Mouse (Mus musculus) CH12.LX (cell line): ENCODE data around the gene Tradd. TPM values are rescaled to one million over a fixed set of nuclear protein-coding genes. Genes with fewer than 3 reads are reported as not detected.

Experiments
- DNase-seq: peaks from one replicate; pipeline ENCODE4 v3.0.0-alpha.2; 2013; ENCODE audit errors: extremely low read depth
- H3K27ac ChIP-seq: 2 replicates; pipeline ENCODE4 v1.5.1; 2012; ENCODE audit warnings: low read depth, mild to moderate bottlenecking, control low read depth, moderate library complexity; ENCODE audit not compliant: insufficient read depth
- H3K27me3 ChIP-seq: replicated peaks from 2 replicates; pipeline ENCODE3; 2012; ENCODE audit warnings: inconsistent platforms
- H3K36me3 ChIP-seq, 2 experiments: replicated peaks in 1 of 2; 2 replicates each; pipeline versions ENCODE3 to v1.6.1; 2012; ENCODE audit warnings: inconsistent platforms in 1 of 2, low read length in 1 of 2, mild to moderate bottlenecking in 1 of 2, mixed read lengths in 1 of 2, moderate library complexity in 1 of 2; ENCODE audit not compliant: control insufficient read depth in 1 of 2, insufficient read depth in 1 of 2
- H3K4me1 ChIP-seq, 2 experiments: 2 replicates each; pipeline ENCODE4 v1.6.1; 2012; ENCODE audit warnings: inconsistent platforms in 1 of 2, moderate library complexity in 1 of 2; ENCODE audit not compliant: insufficient read depth in 2 of 2, control insufficient read depth in 1 of 2
- H3K4me2 ChIP-seq: 2 replicates; pipeline ENCODE4 v1.6.1; 2012; ENCODE audit warnings: low read depth, mild to moderate bottlenecking, control low read depth; ENCODE audit not compliant: poor library complexity, insufficient read depth, severe bottlenecking
- H3K4me3 ChIP-seq, 3 experiments: fragments of 150-350 bp in 1 of 3; sonication (generic) in 1 of 3; replicated peaks in 1 of 3; 2 replicates each; pipeline versions ENCODE3 to v1.5.1; 2011 to 2012; ENCODE audit warnings: low read depth in 2 of 3, low read length in 2 of 3, mild to moderate bottlenecking in 2 of 3, moderate library complexity in 2 of 3, control low read depth in 1 of 3, improper control_type of control experiment in 1 of 3, inconsistent platforms in 1 of 3, mixed read lengths in 1 of 3; ENCODE audit not compliant: poor library complexity in 1 of 3
- H3K79me2 ChIP-seq: replicated peaks from 2 replicates; pipeline ENCODE4 v1.6.1; 2012; ENCODE audit warnings: mild to moderate bottlenecking, moderate library complexity; ENCODE audit not compliant: control insufficient read depth, poor library complexity, insufficient read depth, severe bottlenecking; ENCODE audit errors: extremely low read depth
- H3K9ac ChIP-seq: 2 replicates; pipeline ENCODE4 v1.6.1; 2012; ENCODE audit warnings: low read depth, mild to moderate bottlenecking, control low read depth, moderate library complexity; ENCODE audit not compliant: insufficient read depth
- H3K9me3 ChIP-seq: replicated peaks from 2 replicates; pipeline ENCODE3; 2012; ENCODE audit warnings: low read length, inconsistent platforms, mixed read lengths
- BHLHE40 ChIP-seq: IDR thresholded peaks from 2 replicates; pipeline ENCODE4 v1.6.1; 2011; ENCODE audit warnings: mild to moderate bottlenecking, low read depth, low read length, improper control_type of control experiment
- CHD2 ChIP-seq: IDR thresholded peaks from 2 replicates; pipeline ENCODE4 v1.6.1; 2011; ENCODE audit warnings: low read length, improper control_type of control experiment
- ELF1 ChIP-seq: IDR thresholded peaks from 2 replicates; pipeline ENCODE4 v1.6.1; 2014; ENCODE audit warnings: low read depth, mild to moderate bottlenecking, inconsistent platforms, low read length, improper control_type of control experiment
- HCFC1 ChIP-seq: IDR thresholded peaks from 2 replicates; pipeline ENCODE4 v1.6.1; 2012; ENCODE audit warnings: low read depth, mild to moderate bottlenecking, inconsistent platforms, low read length, improper control_type of control experiment
- IRF4 ChIP-seq: IDR thresholded peaks from 2 replicates; pipeline ENCODE4 v1.6.1; 2014; ENCODE audit warnings: low read depth, mild to moderate bottlenecking, inconsistent platforms, low read length, improper control_type of control experiment
- JUN ChIP-seq: IDR thresholded peaks from 2 replicates; pipeline ENCODE4 v1.6.1; 2011; ENCODE audit warnings: low read depth, mild to moderate bottlenecking, low read length, improper control_type of control experiment, moderate library complexity; ENCODE audit not compliant: insufficient read depth
- JUND ChIP-seq: conservative IDR thresholded peaks from 2 replicates; pipeline ENCODE4 v1.6.1; 2011; ENCODE audit warnings: low read depth, low read length, improper control_type of control experiment
- MAZ ChIP-seq: IDR thresholded peaks from 2 replicates; pipeline ENCODE4 v1.6.1; 2012; ENCODE audit warnings: low read depth, mild to moderate bottlenecking, inconsistent platforms, low read length, improper control_type of control experiment, moderate library complexity
- MEF2A ChIP-seq: IDR thresholded peaks from 2 replicates; pipeline ENCODE4 v1.6.1; 2014; ENCODE audit warnings: low read depth, mild to moderate bottlenecking, inconsistent platforms, low read length, improper control_type of control experiment, borderline replicate concordance
- NRF1 ChIP-seq: IDR thresholded peaks from 2 replicates; pipeline ENCODE4 v1.6.1; 2014; ENCODE audit warnings: low read depth, mild to moderate bottlenecking, inconsistent platforms, low read length, improper control_type of control experiment, moderate library complexity
- PAX5 ChIP-seq: IDR thresholded peaks from 2 replicates; pipeline ENCODE4 v1.6.1; 2012; ENCODE audit warnings: low read length, inconsistent platforms, mixed read lengths
- TCF12 ChIP-seq: IDR thresholded peaks from 2 replicates; pipeline ENCODE4 v1.6.1; 2014; ENCODE audit warnings: low read depth, mild to moderate bottlenecking, inconsistent platforms, low read length, improper control_type of control experiment
- UBTF ChIP-seq: IDR thresholded peaks from 2 replicates; pipeline ENCODE4 v1.6.1; 2012; ENCODE audit warnings: low read depth, mild to moderate bottlenecking, inconsistent platforms, low read length, improper control_type of control experiment, moderate library complexity
- ZKSCAN1 ChIP-seq: IDR thresholded peaks from 2 replicates; pipeline ENCODE4 v1.6.1; 2012; ENCODE audit warnings: low read depth, inconsistent platforms, low read length, improper control_type of control experiment, borderline replicate concordance
- ZMIZ1 ChIP-seq: IDR thresholded peaks from 2 replicates; pipeline ENCODE4 v1.6.1; 2012; ENCODE audit warnings: low read depth, mild to moderate bottlenecking, inconsistent platforms, low read length, improper control_type of control experiment
- dilution Hi-C: fragments of 300-500 bp; cut with MboI; formaldehyde crosslinking; loops from 2 replicates; pipeline ENCODE4 v1.14.3; 2020; ENCODE audit warnings: low sequenced_read_pairs; ENCODE audit not compliant: extremely low pct_unique_long_range_greater_than_20kb, extremely low pct_ligation_motif_present
- in situ Hi-C: fragments of 300-500 bp; cut with MboI; formaldehyde crosslinking; loops from 3 replicates; pipeline ENCODE4 v1.14.3; 2019; ENCODE audit warnings: low sequenced_read_pairs, low pct_ligation_motif_present, low pct_unique_long_range_greater_than_20kb, mixed read lengths
- polyA plus RNA-seq: library from polyadenylated mRNA; unstranded; fragments of >175 nt; gene quantifications from 2 replicates; pipeline ENCODE4 v1.2.1, GENCODE M21; 2012; ENCODE audit warnings: low read depth; ENCODE audit not compliant: insufficient read length
- total RNA-seq, 2 experiments: library from RNA; depleted of rRNA; stranded (reverse); fragments of 300-350 nt in 1 of 2; fragments of >200 nt in 1 of 2; gene quantifications; 2 replicates each; pipeline ENCODE4 v1.2.3; 2012 to 2014

Gene Tradd
- total and polyA plus RNA-seq, 3 experiments: 18.6 to 30.8 (median 20.4) TPM

GRCm38 (mm10) chr8:105269075-105269458, 4.7 kb upstream of the Tradd start:
- H3K36me3 ChIP-seq: peaks cover 22 to 37% of the 10 kb centered on the region in 2 experiments
- H3K27ac ChIP-seq: no peak overlapping the region
- peaks cover 19% of the 10 kb centered on the region for H3K9me3 ChIP-seq
- no peak overlapping the region for H3K9ac ChIP-seq
- H3K4me2 ChIP-seq: no peak overlapping the region
- dilution Hi-C loops: no loop called here
- no peak for DNase-seq
- H3K4me3 ChIP-seq: no peak overlapping the region
- H3K4me1 ChIP-seq: peaks cover 0 to 16% of the 10 kb centered on the region in 2 experiments; a peak in 2 of 4 replicates
- TF ChIP-seq IRF4: no peak
- no peak for TF ChIP-seq UBTF
- no peak for TF ChIP-seq ZMIZ1
- in situ Hi-C loops: no loop called here
- H3K79me2 ChIP-seq: no peaks in the 10 kb centered on the region
- no peaks in the 10 kb centered on the region for H3K27me3 ChIP-seq

GRCm38 (mm10) chr8:105268342-105269074, 4.1 kb upstream of the Tradd start:
- no peak for DNase-seq
- dilution Hi-C loops: no loop called here
- Histone ChIP-seq H3K9ac (no peak overlapping the region), H3K36me3 (peaks cover 22 to 37% of the 10 kb centered on the region in 2 experiments), H3K27me3 (no peaks in the 10 kb centered on the region), H3K4me1 (peaks cover 0 to 16% of the 10 kb centered on the region in 2 experiments; a peak in 2 of 4 replicates), H3K9me3 (peaks cover 19% of the 10 kb centered on the region), H3K27ac (no peak overlapping the region)
- TF ChIP-seq BHLHE40 (no peak), MAZ (no peak), HCFC1 (no peak), NRF1 (no peak), ZKSCAN1 (no peak), ELF1 (no peak), TCF12 (no peak), JUN (no peak), CHD2 (no peak), JUND (no peak), IRF4 (no peak), MEF2A (no peak), PAX5 (no peak)
- TF ChIP-seq, all 38 proteins: peak for 0
- in situ Hi-C loops: no loop called here
- Histone ChIP-seq H3K79me2 (no peaks in the 10 kb centered on the region), H3K4me3 (no peak overlapping the region), H3K4me2 (no peak overlapping the region)
